Mouse (Mus musculus) spleen, postnatal 14 days (tissue): ENCODE results near the gene Mmp14.
A peak's percentile ranks its signal among the peaks of the same experiment; 100 is the strongest.

Source experiments
- DNase-seq, 2 experiments: peaks; one replicate each; pipeline ENCODE4 v3.0.0; 2021 to 2022; ENCODE audit warnings: low spot score in 2 of 2

The Mmp14 gene

GRCm38 (mm10) chr14:54431334-54432077 lies at the start of gene Mmp14:
TSS of gene Mmp14 (plus strand) at chr14:54431612.
- DNase-seq = no peak

- no peak for DNase-seq
These were observed 49.6 kb upstream of the Mmp14 start for GRCm38 (mm10) chr14:54381816-54382215.

DNA sequence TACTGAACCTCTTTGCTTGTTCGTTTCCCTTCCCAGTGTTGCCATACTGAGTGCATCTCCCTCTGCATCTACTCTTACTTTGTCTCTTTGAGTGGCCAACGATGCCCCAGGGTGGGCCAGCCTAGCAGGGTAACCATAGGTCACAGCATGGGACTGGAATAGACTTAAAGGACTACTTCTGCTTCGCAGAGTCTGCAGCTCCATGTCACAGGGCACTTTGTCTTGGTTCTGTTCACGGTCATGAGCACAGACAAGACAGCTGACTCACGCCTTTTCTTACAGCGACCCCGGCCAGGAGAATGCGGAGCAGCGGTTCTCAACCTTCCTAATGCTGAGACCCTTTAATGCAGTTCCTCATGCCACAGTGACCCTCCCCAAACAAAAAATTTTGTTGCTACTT lies 48.8 kb upstream of the Mmp14 start:
- no peak for DNase-seq

GRCm38 (mm10) chr14:54383355-54383771 lies 48.0 kb upstream of the Mmp14 start:
- no peak for DNase-seq

DNA sequence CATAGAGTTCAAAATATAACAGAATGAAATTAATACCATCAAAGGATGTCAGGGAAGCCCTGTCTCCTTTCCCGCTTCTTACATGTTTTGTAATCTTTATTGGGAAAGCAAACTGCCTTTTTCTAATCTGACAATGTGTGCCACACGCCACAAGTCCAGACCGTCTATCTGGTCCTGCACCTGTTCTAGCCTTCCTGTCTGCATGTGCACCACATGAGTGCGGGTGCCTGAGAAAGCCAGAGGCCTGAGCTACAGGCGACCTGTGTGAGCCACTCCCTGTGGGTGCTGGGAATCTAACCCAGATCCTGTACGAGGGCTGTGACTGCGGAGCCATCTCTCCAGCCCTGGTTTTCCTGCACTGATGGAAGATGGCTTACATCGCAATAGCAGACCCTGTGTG lies 47.0 kb upstream of the Mmp14 start:
- no peak for DNase-seq

DNA sequence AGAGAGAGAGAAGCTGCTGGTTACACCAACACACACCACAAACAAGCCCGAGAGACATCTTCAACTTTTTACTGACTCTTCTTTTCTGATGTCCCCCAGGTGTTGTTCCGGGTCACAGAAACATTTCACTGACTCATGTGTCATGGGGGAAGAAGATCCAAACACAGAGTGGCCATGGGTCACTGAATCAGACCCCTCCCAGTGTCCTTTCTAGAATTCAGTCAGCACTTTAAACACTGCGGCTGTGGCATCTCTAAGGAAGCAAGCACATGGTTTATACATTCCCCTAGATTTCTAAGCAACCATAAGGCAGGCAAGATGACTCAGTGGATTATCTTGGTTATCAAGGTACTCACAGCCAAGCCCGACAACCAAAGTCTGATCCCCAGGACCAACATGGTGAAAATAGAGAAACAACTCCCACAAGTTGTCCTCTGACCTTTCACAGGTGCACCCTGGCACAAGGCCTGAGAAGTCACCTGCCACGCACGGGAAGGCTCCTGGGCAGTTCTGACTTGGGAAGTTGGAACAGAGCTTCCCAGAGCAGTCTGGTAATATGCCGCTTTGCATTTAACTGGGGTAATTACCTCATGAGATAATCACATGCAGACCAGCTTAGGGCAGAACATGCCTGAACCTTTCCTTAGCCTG lies 45.3 kb upstream of the Mmp14 start:
- DNase-seq = no peak

DNA sequence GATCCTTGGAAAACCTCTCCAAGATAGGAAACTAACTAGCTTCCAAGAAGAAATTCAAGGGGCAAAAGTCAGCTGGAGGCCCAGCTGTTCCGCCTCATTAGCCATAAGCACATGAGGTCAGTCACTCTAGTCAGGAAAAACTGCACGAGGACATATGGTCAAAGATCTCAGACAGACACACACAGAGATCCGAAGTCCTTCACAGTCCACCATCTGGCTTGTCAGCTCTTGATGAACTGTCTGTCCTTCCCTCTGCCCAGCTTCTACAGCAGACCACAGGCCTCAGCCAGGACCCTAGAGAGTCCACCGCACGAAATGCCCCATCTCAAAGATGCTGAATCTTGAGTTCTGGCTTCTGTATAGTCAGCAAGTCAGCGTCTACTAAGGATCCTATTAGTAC lies 43.9 kb upstream of the Mmp14 start:
- no peak for DNase-seq

DNA sequence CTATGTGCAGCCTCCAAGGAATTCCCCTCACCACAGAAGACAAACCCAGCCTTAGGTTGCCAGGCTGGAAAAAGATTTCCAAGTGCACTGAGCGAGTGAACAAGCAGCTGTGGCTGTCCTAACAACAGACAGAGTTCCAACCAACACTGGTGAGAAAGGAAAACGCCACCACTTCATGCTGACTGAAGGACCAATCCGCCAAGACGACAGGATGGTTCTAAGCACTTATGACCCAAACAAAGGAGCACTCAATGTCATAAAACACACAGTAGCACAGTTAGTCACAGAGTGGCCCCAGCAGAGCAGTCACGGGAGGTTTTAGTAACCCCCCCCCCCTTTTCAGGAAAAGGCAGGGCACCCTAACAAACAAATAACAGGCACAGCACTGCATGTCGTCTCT lies 40.6 kb upstream of the Mmp14 start:
- no peak for DNase-seq

DNA sequence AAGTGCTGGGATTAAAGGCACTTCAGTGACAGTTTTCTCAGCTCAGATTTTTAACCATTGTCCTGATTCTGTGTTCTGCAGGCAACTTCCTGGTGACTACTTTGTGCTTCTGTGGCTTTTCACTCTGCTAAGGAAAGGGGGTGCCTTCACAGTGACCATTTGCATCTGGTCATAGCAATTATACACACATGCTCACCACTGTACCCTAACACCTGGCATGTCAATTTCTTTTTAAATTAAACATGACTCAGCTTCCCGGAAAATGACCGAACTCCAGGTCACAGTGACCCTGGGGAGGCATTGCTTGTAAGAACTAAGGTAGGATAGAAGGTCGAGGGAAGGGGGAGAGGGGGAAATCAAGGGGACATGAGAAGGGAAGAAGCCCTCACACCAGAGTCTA lies 37.6 kb upstream of the Mmp14 start:
- DNase-seq = no peak

DNA sequence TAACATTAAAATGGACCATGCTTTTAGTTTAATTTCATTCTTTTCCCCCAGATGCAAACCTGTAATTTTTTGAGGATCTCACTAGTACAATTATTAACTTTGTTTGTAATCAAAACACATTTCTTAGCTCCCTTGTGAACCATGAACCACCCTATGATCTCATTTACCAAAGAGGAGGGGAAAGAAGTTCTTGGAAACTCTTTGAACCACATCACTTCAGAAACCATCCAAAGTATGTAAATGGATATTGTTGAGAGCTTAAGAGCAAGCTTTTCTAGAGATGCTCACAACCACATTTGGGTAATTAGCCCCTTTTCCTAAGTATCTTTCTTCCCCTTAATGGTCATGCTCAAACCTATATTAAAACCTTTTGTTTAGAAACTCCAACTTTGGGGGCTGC lies 37.1 kb upstream of the Mmp14 start:
- no peak for DNase-seq

DNA sequence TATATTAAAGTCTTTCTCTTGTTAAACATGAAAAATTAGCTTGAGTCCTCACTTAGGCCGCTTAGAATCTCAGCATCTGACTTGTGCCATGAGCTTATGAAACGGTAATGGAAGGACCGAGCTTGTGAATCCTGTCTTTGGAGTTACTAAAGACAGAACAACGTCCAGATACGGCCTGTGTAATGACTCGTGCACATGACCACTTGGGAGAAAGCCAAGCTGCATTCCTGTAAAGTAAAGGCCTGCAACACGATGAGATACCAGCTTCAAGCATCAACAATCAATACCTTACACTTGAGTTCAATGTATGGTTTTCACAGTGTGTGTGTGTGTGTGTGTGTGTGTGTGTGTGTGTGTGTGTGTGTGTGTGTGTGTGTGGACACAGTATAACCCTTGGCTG lies 34.7 kb upstream of the Mmp14 start:
- no peak for DNase-seq

DNA sequence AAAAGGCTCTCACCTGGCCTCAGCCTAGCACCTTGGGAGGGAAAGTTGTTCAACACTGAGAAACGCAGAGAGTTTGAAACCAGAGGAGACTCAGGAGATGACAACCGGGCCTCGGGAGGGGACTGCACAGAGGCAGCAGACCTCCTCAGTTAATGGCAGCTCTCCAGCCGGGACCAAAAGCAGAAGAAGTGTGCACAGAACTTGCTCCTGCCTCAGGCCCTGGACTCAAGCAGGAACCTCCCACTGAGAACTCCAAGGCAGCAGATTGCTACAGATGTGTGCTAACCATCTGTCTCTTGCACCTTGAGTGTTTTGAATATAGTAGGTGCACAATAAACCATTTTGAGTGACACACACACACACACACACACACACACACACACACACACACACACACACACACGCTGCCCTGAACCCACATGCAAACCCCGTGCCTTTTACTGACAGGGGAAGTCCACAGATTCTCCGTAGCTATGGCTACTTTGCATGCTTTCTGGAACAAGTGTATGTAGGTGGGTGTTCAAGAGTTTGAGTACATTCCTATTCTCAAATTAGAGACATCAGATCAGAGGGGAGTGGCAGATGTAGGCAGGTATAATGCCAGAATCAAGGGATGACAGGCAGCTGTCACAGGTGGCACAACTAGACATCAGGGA lies 33.4 kb upstream of the Mmp14 start:
- no peak for DNase-seq

GRCm38 (mm10) chr14:54398528-54398916 lies 32.9 kb upstream of the Mmp14 start:
- DNase-seq = no peak

DNA sequence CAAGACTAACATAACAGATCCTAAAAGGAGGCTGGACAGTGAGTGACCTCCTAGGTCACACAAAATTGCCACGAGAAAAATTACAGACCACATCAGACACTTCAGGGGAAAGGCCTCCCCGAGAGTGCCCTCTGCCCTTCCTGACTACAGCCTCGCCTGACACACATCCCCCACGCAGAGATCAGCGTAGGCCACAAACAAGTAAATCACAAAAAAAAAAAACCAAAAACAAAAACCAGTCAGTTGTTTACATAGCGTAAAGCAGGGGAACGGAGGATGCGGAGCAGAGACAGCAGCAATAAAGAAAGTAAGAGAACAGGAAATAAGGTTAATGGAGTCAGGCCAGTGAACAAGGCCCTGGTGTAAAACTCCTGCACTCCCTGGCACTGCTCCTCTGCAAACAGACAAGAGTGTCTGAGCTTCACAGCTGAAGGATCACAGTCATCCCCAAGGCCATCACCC lies 32.5 kb upstream of the Mmp14 start:
- DNase-seq = no peak

DNA sequence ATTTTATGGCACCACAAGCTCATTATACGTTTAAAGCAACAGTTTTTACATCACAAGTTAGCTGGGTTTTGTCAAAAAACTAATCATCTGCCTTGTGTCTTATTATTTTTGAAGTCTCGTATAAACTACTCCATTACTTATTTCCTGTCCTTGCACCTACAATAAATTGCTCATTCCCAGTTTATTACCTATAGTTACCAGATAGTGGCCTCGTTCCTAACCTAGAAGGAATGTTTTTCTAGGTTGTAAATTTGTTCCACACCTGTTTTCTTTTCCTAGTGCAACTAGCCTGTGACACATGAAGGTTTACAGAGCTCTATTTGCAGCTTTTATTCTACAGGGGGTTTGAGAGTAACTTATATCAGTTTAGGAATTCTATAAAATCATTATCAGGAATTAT lies 29.7 kb upstream of the Mmp14 start:
- no peak for DNase-seq

DNA sequence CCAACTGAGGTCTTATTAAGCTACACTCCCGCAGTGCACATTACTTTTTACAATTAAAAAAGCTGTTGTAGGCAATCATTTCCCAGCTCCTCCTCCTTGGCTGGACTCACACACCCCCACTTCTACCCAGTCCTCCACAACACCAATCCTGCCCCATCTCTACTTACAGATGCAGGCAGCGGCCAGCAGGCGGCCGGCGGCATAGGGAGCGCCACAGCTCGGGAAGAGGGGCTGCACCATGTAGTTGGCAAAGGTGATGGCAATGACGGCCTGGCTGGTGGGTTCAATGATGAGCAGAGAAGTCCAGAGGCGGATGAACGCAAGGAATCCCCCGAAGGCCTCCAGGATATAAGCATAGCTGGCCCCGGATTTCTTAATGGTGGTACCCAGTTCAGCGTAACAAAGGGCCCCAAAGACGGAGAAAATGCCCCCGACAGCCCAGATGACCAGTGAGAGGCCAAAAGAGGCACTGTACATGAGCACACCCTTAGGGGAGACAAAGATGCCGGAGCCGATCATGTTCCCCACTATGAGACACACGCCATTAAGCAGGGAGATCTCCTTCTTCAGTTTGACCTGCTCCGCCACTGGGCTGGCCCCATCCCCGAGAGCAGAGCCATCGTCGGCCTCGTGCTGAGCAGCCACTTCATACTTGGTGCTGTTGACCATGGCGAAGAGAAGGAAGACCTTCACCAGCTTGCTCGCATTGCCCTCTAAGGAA lies 22.9 kb upstream of the Mmp14 start:
- DNase-seq = no peak

- no peak for DNase-seq
These were observed 22.3 kb upstream of the Mmp14 start for GRCm38 (mm10) chr14:54409057-54409645.

GRCm38 (mm10) chr14:54409980-54410810 lies 21.2 kb upstream of the Mmp14 start:
- no peak for DNase-seq

- no peak for DNase-seq
These were observed 19.3 kb upstream of the Mmp14 start for GRCm38 (mm10) chr14:54412000-54412576.

- peak in 1 of 2 experiments; percentile 37 for DNase-seq
These were observed 18.7 kb upstream of the Mmp14 start for GRCm38 (mm10) chr14:54412629-54413170.
